Mouse (Mus musculus): ENCODE results near the gene Cux2.

The Cux2 gene

GRCm38 (mm10) chr5:122016744-122017143, 33.2 kb downstream of the Cux2 start:
- DNase-seq: no peak

- DNase-seq: no peak
Observed at GRCm38 (mm10) chr5:122015149-122015548, 34.8 kb downstream of the Cux2 start.

GRCm38 (mm10) chr5:122014671-122015070, 35.2 kb downstream of the Cux2 start:
- DNase-seq: no peak

- no peak for DNase-seq
Observed at GRCm38 (mm10) chr5:122011289-122011688, 38.6 kb downstream of the Cux2 start.

GRCm38 (mm10) chr5:122007946-122008441, 41.9 kb downstream of the Cux2 start:
- DNase-seq: no peak

- DNase-seq: no peak
Observed at GRCm38 (mm10) chr5:122003460-122003859, 46.4 kb downstream of the Cux2 start.

- no peak for DNase-seq
Observed at GRCm38 (mm10) chr5:122002148-122002547, 47.8 kb downstream of the Cux2 start.

- DNase-seq: no peak
Observed at GRCm38 (mm10) chr5:122001311-122001710, 48.6 kb downstream of the Cux2 start.

- peak; percentile 15 to 22 for DNase-seq
Observed at GRCm38 (mm10) chr5:122000381-122000780, 49.5 kb downstream of the Cux2 start.

- DNase-seq: peak; percentile 57 to 67
Observed at GRCm38 (mm10) chr5:121998981-121999795, 50.7 kb downstream of the Cux2 start.

GRCm38 (mm10) chr5:121998281-121998680, 51.6 kb downstream of the Cux2 start:
- no peak for DNase-seq

- DNase-seq: no peak
Observed at GRCm38 (mm10) chr5:121996701-121997100, 53.2 kb downstream of the Cux2 start.

- no peak for DNase-seq
Observed at GRCm38 (mm10) chr5:121994808-121995207, 55.1 kb downstream of the Cux2 start.

- DNase-seq: no peak
Observed at GRCm38 (mm10) chr5:121991914-121992313, 58.0 kb downstream of the Cux2 start.

GRCm38 (mm10) chr5:121985855-121986254, 64.0 kb downstream of the Cux2 start:
- no peak for DNase-seq

GRCm38 (mm10) chr5:121981650-121982131, 68.2 kb downstream of the Cux2 start:
- DNase-seq: no peak

GRCm38 (mm10) chr5:121976331-121976730, 73.6 kb downstream of the Cux2 start:
- DNase-seq: no peak

GRCm38 (mm10) chr5:121973541-121973940, 76.4 kb downstream of the Cux2 start:
- peak in 1 of 2 experiments; percentile 12 for DNase-seq

- DNase-seq: peak; percentile 16 to 24
Observed at GRCm38 (mm10) chr5:121972680-121973192, 77.2 kb downstream of the Cux2 start.

- no peak for DNase-seq
Observed at GRCm38 (mm10) chr5:121968999-121969398, 80.9 kb downstream of the Cux2 start.

- DNase-seq: no peak
Observed at GRCm38 (mm10) chr5:121968416-121968815, 81.5 kb downstream of the Cux2 start.

- DNase-seq: no peak
Observed at GRCm38 (mm10) chr5:121967520-121967919, 82.4 kb downstream of the Cux2 start.

- DNase-seq: no peak
Observed at GRCm38 (mm10) chr5:121966940-121967339, 83.0 kb downstream of the Cux2 start.

GRCm38 (mm10) chr5:121962974-121963373, 86.9 kb downstream of the Cux2 start:
- DNase-seq: no peak
